Mouse (Mus musculus): ENCODE results near the gene Nfe2l3.
"Not testable (repeated sequence)": the region's sequence is repeated elsewhere in the genome, so short reads cannot be mapped to it uniquely, and the experiment has no call there.

The Nfe2l3 gene

GRCm38 (mm10) chr6:51484556-51484955 is 52.1 kb downstream of the Nfe2l3 start:
- DNase-seq (ENCODE audit: low read depth) = not testable (repeated sequence)

GRCm38 (mm10) chr6:51485646-51486045 is 53.2 kb downstream of the Nfe2l3 start:
- DNase-seq (ENCODE audit: low read depth) = no peak

GRCm38 (mm10) chr6:51486076-51486710 is 53.7 kb downstream of the Nfe2l3 start:
- no peak for DNase-seq (ENCODE audit: low read depth)

GRCm38 (mm10) chr6:51486731-51487130 is 54.3 kb downstream of the Nfe2l3 start:
- no peak for DNase-seq (ENCODE audit: low read depth)

GRCm38 (mm10) chr6:51489787-51490186 is 57.3 kb downstream of the Nfe2l3 start:
- peak; percentile 41 for DNase-seq (ENCODE audit: low read depth)

- DNase-seq (ENCODE audit: low read depth) = no peak
Measured at GRCm38 (mm10) chr6:51497321-51498111, 65.0 kb downstream of the Nfe2l3 start.

- no peak for DNase-seq (ENCODE audit: low read depth)
Measured at GRCm38 (mm10) chr6:51505671-51506070, 73.2 kb downstream of the Nfe2l3 start.

- DNase-seq (ENCODE audit: low read depth) = no peak
Measured at GRCm38 (mm10) chr6:51507556-51507955, 75.1 kb downstream of the Nfe2l3 start.
